Mouse (Mus musculus) hindlimb bud, embryonic 11.5 days (tissue): ENCODE results near the gene Fam167b.

Experiments
- DNase-seq: peaks from one replicate; pipeline ENCODE4 v3.0.0-alpha.2; 2012; ENCODE audit warnings: low read depth, low spot score; ENCODE audit errors: extremely low spot score

Gene Fam167b

GRCm38 (mm10) chr4:129578466-129578865 lies at the start of gene Fam167b:
Gene Fam167b, minus strand, starts transcription at chr4:129578549.
- DNase-seq: no peak

DNA sequence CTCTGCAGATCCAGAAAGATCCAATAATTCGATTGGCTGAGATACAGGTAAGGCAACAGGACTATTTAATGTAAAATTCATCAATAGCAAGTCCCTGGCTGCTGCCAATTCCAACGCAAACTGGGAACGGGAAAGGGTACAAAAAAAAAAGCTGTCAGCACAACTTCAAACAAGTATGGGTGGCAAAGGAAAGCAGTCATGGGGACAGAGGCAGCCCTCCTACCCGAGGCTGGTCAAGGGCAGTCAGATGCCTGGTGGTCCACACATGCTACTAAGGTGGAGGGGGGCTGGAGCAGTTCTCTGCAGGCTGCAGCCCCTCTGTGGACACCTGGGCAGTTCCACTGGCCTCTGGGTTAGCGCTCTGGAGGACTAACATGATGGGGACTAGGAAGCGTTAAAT lies 47.7 kb upstream of the Fam167b start:
- DNase-seq: no peak

- no peak for DNase-seq
These were observed 47.1 kb upstream of the Fam167b start for GRCm38 (mm10) chr4:129625496-129625895.

DNA sequence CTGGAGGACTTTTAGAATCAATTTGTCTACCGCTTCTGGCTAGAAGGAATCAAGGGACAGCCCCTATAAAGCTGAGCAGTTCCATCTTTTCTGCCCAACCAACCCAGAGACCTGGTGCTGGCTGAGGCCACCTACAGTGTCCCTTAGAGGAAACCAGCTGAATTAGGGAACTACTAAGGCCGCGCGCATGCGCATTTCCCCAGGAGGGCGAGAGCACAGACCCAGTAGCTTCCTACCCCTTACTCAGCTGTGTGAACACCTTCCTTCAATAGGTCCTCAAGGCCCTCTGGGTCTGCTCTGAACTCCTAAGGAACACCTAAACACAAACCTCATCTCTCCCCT lies 46.7 kb upstream of the Fam167b start:
- DNase-seq: no peak

DNA sequence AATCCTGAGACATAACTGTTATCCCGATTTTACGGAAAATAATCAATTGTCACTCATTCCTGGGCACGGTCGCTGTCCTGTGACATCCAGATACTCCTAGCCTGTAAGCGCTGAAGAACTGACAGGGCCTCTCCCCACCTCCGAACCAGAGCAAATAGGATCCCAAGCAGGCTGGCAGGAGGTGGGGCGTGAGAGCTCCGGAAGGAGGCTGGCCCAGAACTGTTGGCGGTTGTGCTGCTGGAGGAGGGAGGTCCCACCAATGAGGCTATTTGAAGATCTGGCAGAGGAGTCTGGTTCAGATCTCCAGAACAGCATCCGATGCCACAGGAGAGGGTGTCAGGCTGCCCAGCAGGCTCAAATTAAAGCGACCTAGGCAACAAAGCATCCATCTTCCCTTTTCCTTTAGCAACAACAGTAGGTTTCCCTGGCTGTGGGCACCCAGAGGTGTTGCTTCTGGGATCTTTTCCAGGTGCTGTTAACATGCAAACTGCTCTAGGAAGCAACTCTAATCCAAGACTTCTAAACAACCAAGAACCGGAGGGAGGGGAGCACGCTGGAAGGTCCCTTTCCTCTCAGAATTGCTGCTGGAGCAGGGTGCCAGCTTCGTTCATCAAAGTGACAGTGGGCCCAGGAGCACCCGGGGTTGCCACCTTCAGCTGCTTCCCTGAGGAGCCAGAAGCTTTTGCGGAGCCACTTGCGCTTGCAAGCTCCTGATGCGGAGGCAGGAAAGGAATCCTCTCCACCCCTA lies 46.1 kb upstream of the Fam167b start:
- DNase-seq: no peak

- DNase-seq: no peak
These were observed 45.3 kb upstream of the Fam167b start, which contains the start of gene Ccdc28b for GRCm38 (mm10) chr4:129623681-129624091. Gene Ccdc28b, minus strand, starts transcription at chr4:129623947.

DNA sequence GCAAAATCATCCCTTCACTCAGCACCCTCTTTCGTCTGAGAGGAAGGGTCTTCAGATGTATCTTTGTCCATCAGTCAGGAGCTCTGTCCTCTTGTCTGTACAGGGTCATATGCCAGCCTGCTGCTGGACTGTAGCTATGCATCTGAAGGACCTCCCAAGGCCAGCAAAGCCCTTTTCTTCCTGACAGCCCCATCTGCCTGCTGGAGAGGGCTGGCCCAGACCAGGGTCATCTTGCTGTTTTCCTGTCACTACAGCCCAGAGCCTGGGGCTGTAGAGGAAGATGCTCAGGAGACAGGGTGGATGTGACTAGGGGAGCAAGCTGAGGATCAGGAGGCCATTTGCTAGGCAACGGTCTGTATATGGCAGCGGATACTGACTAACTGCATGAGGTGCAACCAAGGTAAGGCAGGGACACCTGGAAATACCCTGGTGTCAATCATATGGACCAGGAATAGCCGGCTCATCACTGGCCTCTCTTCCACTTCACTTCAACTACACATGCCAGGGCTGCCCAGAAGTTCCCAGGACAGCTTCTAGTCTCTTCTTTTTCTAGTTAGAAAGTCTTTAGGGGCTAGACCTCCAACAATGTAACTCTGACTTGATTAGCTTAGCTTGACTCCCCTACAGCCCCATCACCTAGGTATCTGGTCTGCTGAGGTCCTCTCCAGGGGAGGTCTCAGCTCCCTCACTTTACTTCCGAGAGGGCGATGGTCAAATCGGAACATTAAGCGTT lies 44.6 kb upstream of the Fam167b start:
- no peak for DNase-seq

DNA sequence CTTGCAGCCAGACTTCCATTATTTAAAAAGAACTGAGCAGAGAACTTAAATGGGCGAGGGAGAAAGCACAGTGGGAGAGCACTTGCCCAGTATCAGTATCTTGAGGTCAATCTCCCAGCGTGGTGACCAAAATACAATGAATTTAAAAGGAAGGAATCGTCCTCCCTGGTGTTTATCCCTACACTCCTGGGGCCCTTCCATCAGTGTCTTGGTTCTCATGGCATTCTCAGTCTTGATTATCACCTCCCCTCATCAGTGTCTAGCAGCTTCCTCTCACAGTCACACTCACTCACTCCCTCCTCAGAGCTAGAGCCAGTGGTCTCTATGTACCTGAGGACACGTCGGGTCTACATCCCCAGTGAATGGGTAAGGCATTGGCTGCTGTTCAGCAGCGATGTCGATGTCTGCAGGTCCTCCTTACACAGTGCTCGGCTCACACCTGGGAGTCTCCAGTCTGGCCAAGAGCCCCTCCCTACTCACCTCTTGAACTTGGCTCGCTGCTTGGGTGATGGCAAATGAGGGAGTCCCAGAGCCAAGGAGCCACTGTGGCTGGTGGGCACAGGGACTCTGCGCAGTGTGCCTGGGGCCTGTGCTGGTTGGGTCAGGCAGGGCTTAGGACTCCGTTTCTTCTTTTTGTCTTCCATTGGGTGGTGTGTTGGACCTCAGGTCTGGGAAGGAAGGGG lies 43.9 kb upstream of the Fam167b start:
- DNase-seq: no peak

DNA sequence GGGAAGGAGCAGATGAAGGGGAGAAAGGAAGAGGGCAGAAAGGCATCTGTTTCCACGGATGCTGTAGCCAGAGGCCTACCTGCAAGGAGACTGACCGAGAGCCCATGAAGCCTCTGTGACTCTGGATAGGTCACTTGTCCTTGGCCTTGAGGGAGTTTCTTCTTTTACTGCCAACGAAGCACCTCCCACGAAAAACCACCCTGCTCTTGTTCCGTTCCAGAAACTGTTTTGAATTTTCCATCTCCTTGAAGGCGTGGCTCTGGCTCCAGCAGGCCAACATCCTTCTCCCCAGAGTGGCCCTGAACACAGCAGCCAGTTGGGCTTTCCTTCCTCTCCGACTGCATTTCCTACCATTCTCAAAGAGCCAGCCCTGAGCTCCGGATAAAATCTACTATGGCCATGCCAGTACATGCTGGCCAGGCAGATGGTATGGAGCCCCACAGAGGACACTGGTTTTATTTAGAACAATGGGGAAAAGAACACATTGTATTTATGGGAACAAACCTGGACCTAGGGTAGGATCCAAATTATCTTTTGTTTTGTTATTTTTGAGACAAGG lies 43.0 kb upstream of the Fam167b start:
- DNase-seq: no peak

DNA sequence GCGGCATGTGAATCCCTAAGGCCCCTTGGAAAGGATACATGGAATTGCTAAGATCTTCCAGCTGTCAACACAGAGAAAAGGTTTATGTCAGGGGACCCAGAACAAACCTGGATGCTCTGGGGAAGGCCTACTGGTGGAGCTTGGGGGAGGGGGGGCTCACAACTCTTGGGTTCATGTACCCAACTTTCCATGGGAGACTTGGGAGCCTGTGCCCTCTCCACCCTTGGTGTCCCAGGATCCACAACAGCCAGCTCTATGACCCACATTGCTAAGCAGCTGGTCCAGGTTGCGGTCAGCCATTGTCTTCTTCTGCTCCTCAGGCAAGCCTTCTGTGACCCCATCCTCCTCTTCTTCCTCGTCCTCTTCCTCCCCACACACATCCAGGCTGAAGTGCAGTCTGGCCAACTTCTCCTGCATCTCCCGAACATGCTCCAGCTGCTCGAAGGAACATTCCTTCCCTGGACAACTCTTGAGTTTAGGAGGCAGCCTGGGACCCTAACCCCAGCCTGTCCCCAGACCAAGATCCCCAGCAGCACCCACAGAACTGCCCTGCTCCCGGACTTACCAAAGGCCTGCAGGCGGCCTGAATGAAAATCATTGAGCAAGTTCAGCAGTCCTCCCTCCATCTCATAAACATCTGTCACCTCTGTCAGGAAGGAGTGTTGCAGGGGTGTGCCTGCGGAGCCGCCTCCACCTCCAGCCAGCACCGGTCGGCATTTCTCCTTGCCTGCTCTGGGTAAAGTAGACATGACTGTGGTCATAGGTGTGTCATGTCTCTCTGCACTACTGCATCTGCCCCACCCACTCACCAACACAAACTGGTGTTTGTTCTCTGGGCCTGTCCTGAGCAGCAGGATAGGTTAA lies 42.3 kb upstream of the Fam167b start:
- DNase-seq: no peak

- DNase-seq: no peak
These were observed 40.7 kb upstream of the Fam167b start, which contains the start of gene Iqcc for GRCm38 (mm10) chr4:129618786-129619691. Gene Iqcc, minus strand, starts transcription at chr4:129619099.

- DNase-seq: no peak
These were observed 39.7 kb upstream of the Fam167b start for GRCm38 (mm10) chr4:129618031-129618430.

DNA sequence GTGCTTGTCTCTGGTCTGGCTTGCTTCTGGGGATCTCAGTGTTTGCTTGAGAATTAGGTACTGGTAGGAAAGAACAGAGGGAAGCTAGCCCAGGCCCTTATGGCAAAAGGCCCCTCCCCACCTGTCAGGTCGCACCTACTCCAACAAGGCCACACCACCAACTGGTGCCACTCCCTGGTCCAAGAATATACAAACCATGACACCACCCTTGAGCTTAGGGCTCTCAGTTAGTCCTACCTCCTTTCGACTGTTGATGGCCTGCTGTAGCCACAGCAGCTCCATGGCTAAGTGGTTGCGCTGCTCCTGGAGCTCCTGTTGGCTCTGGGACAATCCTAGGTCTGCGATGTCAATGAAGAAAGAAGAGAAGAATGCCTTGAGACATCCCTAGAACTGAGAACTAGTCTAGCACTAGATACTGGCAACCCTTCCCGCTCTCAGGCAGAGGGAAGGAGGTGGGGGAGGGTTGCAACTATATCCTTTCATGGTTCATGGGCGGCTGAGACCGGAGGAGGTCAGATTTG lies 38.8 kb upstream of the Fam167b start:
- DNase-seq: no peak

- no peak for DNase-seq
These were observed 38.3 kb upstream of the Fam167b start for GRCm38 (mm10) chr4:129616631-129617030.

DNA sequence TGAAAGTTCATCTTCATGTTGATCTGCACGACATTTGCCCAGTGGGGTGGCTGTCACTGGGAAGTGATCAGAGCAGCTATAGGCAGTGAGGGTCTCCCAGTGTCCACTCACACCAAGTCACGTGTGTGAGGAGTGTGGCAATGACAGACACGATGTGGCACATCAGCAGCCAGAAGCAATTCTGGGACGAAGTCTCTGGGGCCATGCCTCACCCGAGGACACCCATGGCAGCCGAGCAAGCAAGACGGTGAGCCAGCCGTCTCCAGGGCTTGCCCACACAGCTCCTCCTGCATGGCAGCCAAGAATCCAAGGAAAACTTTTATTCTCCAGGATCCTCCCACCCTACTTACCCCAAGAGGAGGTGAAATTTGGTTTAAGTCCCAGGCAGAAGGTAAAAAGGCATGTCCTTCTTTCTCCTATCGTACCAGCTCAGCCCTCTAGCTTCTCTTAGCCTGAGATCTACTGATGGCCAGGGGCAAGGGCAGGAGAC lies 37.5 kb upstream of the Fam167b start:
- DNase-seq: no peak

GRCm38 (mm10) chr4:129614093-129614492 lies 35.7 kb upstream of the Fam167b start, which contains the start of gene Dcdc2b:
Gene Dcdc2b, minus strand, starts transcription at chr4:129614257.
- DNase-seq: no peak

DNA sequence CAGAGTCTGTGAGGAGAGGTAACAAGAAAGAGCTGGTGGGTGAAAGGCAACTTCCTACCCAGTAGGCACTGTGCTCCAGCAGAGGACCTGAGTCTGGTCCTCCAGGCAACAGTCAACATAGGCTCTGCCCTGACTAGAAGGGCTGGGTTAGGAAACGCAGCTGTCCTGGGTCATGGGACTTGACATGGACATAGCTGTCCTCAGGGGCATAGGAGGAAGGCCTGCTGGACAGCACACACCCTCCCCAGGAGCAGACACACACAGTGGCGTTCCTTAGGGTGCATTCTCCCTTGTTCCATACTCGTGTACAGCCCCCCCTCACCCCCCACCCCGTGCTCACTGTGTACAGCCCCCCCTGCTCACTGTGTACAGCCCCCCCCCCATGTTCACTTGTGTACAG lies 32.1 kb upstream of the Fam167b start:
- no peak for DNase-seq

- DNase-seq: no peak
These were observed 31.7 kb upstream of the Fam167b start for GRCm38 (mm10) chr4:129610026-129610425.

DNA sequence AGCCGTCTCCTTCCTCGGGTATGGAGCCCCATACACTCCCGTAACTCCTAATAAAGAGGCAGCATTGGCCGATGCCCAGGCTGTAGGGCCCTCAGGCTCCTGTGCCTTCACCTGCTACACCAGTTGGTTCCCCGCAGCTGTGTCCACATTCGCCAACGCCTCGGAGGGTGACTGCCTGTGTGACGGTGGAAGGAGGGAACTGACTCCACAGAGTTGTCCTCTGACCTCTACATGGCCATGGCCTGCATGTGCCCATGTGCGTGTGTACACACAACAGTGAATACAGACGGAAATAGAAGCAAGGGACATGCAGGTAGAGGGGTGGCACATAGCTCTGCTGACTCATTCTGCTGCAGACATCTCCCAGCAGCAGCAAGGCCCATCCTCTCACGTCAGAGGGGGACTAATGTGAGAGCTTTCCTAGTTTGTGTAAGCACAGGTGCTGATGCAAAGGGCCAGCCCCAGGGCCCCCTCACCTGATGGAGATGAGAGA lies 30.8 kb upstream of the Fam167b start:
- no peak for DNase-seq
